Mouse (Mus musculus) retina, postnatal 1 day (tissue): Measurements from ENCODE around the gene 2010003K11Rik.

Experiments
- DNase-seq: peaks from one replicate; pipeline ENCODE4 v3.0.0-alpha.2; 2012

Gene 2010003K11Rik

GRCm38 (mm10) chr19:4498062-4498933 is at the start of gene 2010003K11Rik:
TSS of gene 2010003K11Rik (minus strand) at chr19:4498583.
- DNase-seq = no peak

- no peak for DNase-seq
Observed at GRCm38 (mm10) chr19:4547801-4548200, 49.4 kb upstream of the 2010003K11Rik start.

GRCm38 (mm10) chr19:4545841-4546240 is 47.5 kb upstream of the 2010003K11Rik start:
- DNase-seq = no peak

- DNase-seq = no peak
Observed at GRCm38 (mm10) chr19:4545091-4545490, 46.7 kb upstream of the 2010003K11Rik start.

GRCm38 (mm10) chr19:4542081-4542480 is 43.7 kb upstream of the 2010003K11Rik start:
- DNase-seq = no peak

GRCm38 (mm10) chr19:4540992-4541391 is 42.6 kb upstream of the 2010003K11Rik start:
- DNase-seq = no peak

GRCm38 (mm10) chr19:4540263-4540662 is 41.9 kb upstream of the 2010003K11Rik start:
- no peak for DNase-seq

- DNase-seq = no peak
Observed at GRCm38 (mm10) chr19:4536606-4537005, 38.2 kb upstream of the 2010003K11Rik start.

- DNase-seq = no peak
Observed at GRCm38 (mm10) chr19:4535922-4536321, 37.5 kb upstream of the 2010003K11Rik start.

- no peak for DNase-seq
Observed at GRCm38 (mm10) chr19:4534646-4535045, 36.3 kb upstream of the 2010003K11Rik start.

- DNase-seq = no peak
Observed at GRCm38 (mm10) chr19:4521426-4522050, 23.2 kb upstream of the 2010003K11Rik start.

- no peak for DNase-seq
Observed at GRCm38 (mm10) chr19:4517483-4517882, 19.1 kb upstream of the 2010003K11Rik start.

GRCm38 (mm10) chr19:4516288-4516687 is 17.9 kb upstream of the 2010003K11Rik start:
- no peak for DNase-seq

GRCm38 (mm10) chr19:4515746-4516145 is 17.4 kb upstream of the 2010003K11Rik start:
- DNase-seq = peak; percentile 37

- DNase-seq = no peak
Observed at GRCm38 (mm10) chr19:4513236-4513858, 15.0 kb upstream of the 2010003K11Rik start.

- DNase-seq = no peak
Observed at GRCm38 (mm10) chr19:4511116-4511841, 12.9 kb upstream of the 2010003K11Rik start.

GRCm38 (mm10) chr19:4509986-4510963 is 11.9 kb upstream of the 2010003K11Rik start, which contains the start of gene Pcx:
TSS of gene Pcx (plus strand) at chr19:4510472.
- peak; percentile 100 for DNase-seq

- no peak for DNase-seq
Observed at GRCm38 (mm10) chr19:4507746-4508145, 9.4 kb upstream of the 2010003K11Rik start.

GRCm38 (mm10) chr19:4504830-4505229 is 6.4 kb upstream of the 2010003K11Rik start:
- no peak for DNase-seq

- DNase-seq = no peak
Observed at GRCm38 (mm10) chr19:4502701-4503100, 4.3 kb upstream of the 2010003K11Rik start.

- DNase-seq = peak; percentile 90
Observed at GRCm38 (mm10) chr19:4497263-4497973, 965 bp downstream of the 2010003K11Rik start.
